Mouse (Mus musculus) limb, embryonic 12.5 days (tissue): ENCODE measurements at regions not wholly inside any gene's neighbourhood (a gene's known extent, or its start where the extent isn't known, plus 50 kb on each side); places are given as distances from the start of the nearest gene placed in this dataset.
A peak's percentile ranks its signal among the peaks of the same experiment; 100 is the strongest.

Experiments
- ATAC-seq: fragments of 200-750 bp; cut with Nextera tagmentation; 2 replicates; pipeline ENCODE4 v1.8.0; 2017; ENCODE audit warnings: low read depth, moderate TSS enrichment; ENCODE audit not compliant: insufficient number of reproducible peaks, insufficient read depth, low FRiP score, low TSS enrichment
- H3K27ac ChIP-seq: fragments of 300-500 bp; sonication (generic); 2 replicates; pipeline ENCODE4 v1.5.1; 2016; ENCODE audit warnings: mild to moderate bottlenecking, moderate library complexity
- H3K27me3 ChIP-seq: fragments of 300-500 bp; sonication (generic); 2 replicates; pipeline ENCODE4 v1.6.1; 2016; ENCODE audit warnings: mild to moderate bottlenecking, moderate library complexity
- H3K36me3 ChIP-seq: fragments of 300-500 bp; sonication (generic); 2 replicates; pipeline ENCODE4 v1.6.1; 2016; ENCODE audit warnings: mild to moderate bottlenecking, moderate library complexity
- H3K4me1 ChIP-seq: fragments of 300-500 bp; sonication (generic); replicated peaks from 2 replicates; pipeline ENCODE4 v1.6.1; 2016
- H3K4me2 ChIP-seq: fragments of 300-500 bp; sonication (generic); 2 replicates; pipeline ENCODE4 v1.6.1; 2016; ENCODE audit warnings: mild to moderate bottlenecking, moderate library complexity
- H3K4me3 ChIP-seq: fragments of 300-500 bp; sonication (generic); replicated peaks from 2 replicates; pipeline ENCODE4 v1.5.1; 2016; ENCODE audit warnings: mild to moderate bottlenecking
- H3K9ac ChIP-seq: fragments of 300-500 bp; sonication (generic); replicated peaks from 2 replicates; pipeline ENCODE4 v1.6.1; 2016; ENCODE audit warnings: mild to moderate bottlenecking, moderate library complexity
- H3K9me3 ChIP-seq: fragments of 300-500 bp; sonication (generic); 2 replicates; pipeline ENCODE4 v1.6.1; 2016; ENCODE audit warnings: mild to moderate bottlenecking, moderate library complexity
- WGBS: fragments of 180-500 bp; shearing (Covaris S2); methylation state at CpG from one replicate; pipeline ENCODE4 v1.1.7; 2016; 5-methylcytosine and 5-hydroxymethylcytosine counted together

GRCm38 (mm10) chr10:96502090-96502728 is 114.6 kb upstream of the Btg1 start:
- H3K9me3 ChIP-seq, result no peaks in the 10 kb centered on the region
- WGBS, result 80% methylated on average over 4 of the region's 4 CpGs
- H3K27ac ChIP-seq, result no peak overlapping the region
- no peak overlapping the region for H3K9ac ChIP-seq
- H3K27me3 ChIP-seq, result no peaks in the 10 kb centered on the region
- H3K4me2 ChIP-seq, result no peak overlapping the region
- no peaks in the 10 kb centered on the region for H3K4me1 ChIP-seq
- no peaks in the 10 kb centered on the region for H3K36me3 ChIP-seq
- no peak overlapping the region for H3K4me3 ChIP-seq
- ATAC-seq, result no peak

GRCm38 (mm10) chr10:96502736-96503135 is 114.1 kb upstream of the Btg1 start:
- 72% methylated on average over 6 of the region's 6 CpGs for WGBS
- ATAC-seq, result no peak
- no peak overlapping the region for H3K4me2 ChIP-seq
- no peak overlapping the region for H3K27ac ChIP-seq
- no peak overlapping the region for H3K9ac ChIP-seq
- H3K4me1 ChIP-seq, result no peaks in the 10 kb centered on the region
- H3K36me3 ChIP-seq, result no peaks in the 10 kb centered on the region
- no peaks in the 10 kb centered on the region for H3K27me3 ChIP-seq
- no peaks in the 10 kb centered on the region for H3K9me3 ChIP-seq
- no peak overlapping the region for H3K4me3 ChIP-seq

GRCm38 (mm10) chr10:96504340-96504739 is 112.5 kb upstream of the Btg1 start:
- 86% methylated on average over 8 of the region's 8 CpGs for WGBS

GRCm38 (mm10) chr10:96515164-96515922 is 101.5 kb upstream of the Btg1 start:
- Histone ChIP-seq H3K4me2 (no peak overlapping the region), H3K9me3 (no peaks in the 10 kb centered on the region), H3K27me3 (no peaks in the 10 kb centered on the region), H3K9ac (no peak overlapping the region), H3K36me3 (no peaks in the 10 kb centered on the region), H3K27ac (no peak overlapping the region), H3K4me1 (no peaks in the 10 kb centered on the region), H3K4me3 (no peak overlapping the region)
- WGBS, result 68% methylated on average over 10 of the region's 10 CpGs
- no peak for ATAC-seq

More at GRCm38 (mm10) chr10:96504340-96504739, 112.5 kb upstream of the Btg1 start:
- ATAC-seq, result no peak
- Histone ChIP-seq H3K9ac (no peak overlapping the region), H3K27ac (no peak overlapping the region), H3K27me3 (no peaks in the 10 kb centered on the region), H3K36me3 (no peaks in the 10 kb centered on the region), H3K9me3 (no peaks in the 10 kb centered on the region), H3K4me1 (no peaks in the 10 kb centered on the region), H3K4me3 (no peak overlapping the region), H3K4me2 (no peak overlapping the region)

GRCm38 (mm10) chr10:96515923-96516258 is 100.9 kb upstream of the Btg1 start:
- Histone ChIP-seq H3K9ac (no peak overlapping the region), H3K4me3 (no peak overlapping the region), H3K4me1 (no peaks in the 10 kb centered on the region), H3K4me2 (no peak overlapping the region), H3K27ac (no peak overlapping the region), H3K9me3 (no peaks in the 10 kb centered on the region), H3K36me3 (no peaks in the 10 kb centered on the region), H3K27me3 (no peaks in the 10 kb centered on the region)
- 85% methylated on average over 2 of the region's 2 CpGs for WGBS
- ATAC-seq, result no peak

- Histone ChIP-seq H3K27ac (no peak overlapping the region), H3K27me3 (no peaks in the 10 kb centered on the region), H3K9me3 (0 out of 2 replicates have a peak, but pooled peaks cover 6% of the 10 kb centered on the region), H3K9ac (no peak overlapping the region), H3K4me3 (no peak overlapping the region), H3K36me3 (no peaks in the 10 kb centered on the region), H3K4me1 (peaks cover 7% of the 10 kb centered on the region; the same call in 1 of the 2 replicates), H3K4me2 (no peak overlapping the region)
- 46% methylated on average over 3 of the region's 3 CpGs for WGBS
- no peak for ATAC-seq
Measured at GRCm38 (mm10) chr10:96519411-96519810, 97.4 kb upstream of the Btg1 start.

GRCm38 (mm10) chr10:96520995-96521760 is 95.6 kb upstream of the Btg1 start:
- no peak overlapping the region for H3K4me2 ChIP-seq
- no peak overlapping the region for H3K4me3 ChIP-seq
- H3K9ac ChIP-seq, result no peak overlapping the region
- 76% methylated on average over 8 of the region's 8 CpGs for WGBS
- H3K4me1 ChIP-seq, result peaks cover 10% of the 10 kb centered on the region; the same call in 1 of the 2 replicates
- H3K9me3 ChIP-seq, result 0 out of 2 replicates have a peak, but pooled peaks cover 6% of the 10 kb centered on the region
- ATAC-seq, result 0 out of 2 replicates have a peak, but pooled peaks have one; percentile 59
- no peaks in the 10 kb centered on the region for H3K36me3 ChIP-seq
- no peaks in the 10 kb centered on the region for H3K27me3 ChIP-seq
- no peak overlapping the region for H3K27ac ChIP-seq

- ATAC-seq, result no peak
Measured at GRCm38 (mm10) chr10:96523967-96524801, 92.6 kb upstream of the Btg1 start.

GRCm38 (mm10) chr10:96527864-96528263 is 88.9 kb upstream of the Btg1 start:
- no peaks in the 10 kb centered on the region for H3K27me3 ChIP-seq
- 90% methylated on average over 3 of the region's 3 CpGs for WGBS
- no peak for ATAC-seq
- no peak overlapping the region for H3K4me2 ChIP-seq
- H3K36me3 ChIP-seq, result no peaks in the 10 kb centered on the region
- no peak overlapping the region for H3K9ac ChIP-seq
- H3K4me1 ChIP-seq, result peaks cover 10% of the 10 kb centered on the region; the same call in 1 of the 2 replicates
- H3K4me3 ChIP-seq, result no peak overlapping the region
- H3K9me3 ChIP-seq, result 0 out of 2 replicates have a peak, but pooled peaks cover under 1% of the 10 kb centered on the region
- no peak overlapping the region for H3K27ac ChIP-seq

More at GRCm38 (mm10) chr10:96523967-96524801, 92.6 kb upstream of the Btg1 start:
- no peak overlapping the region for H3K9ac ChIP-seq
- H3K4me2 ChIP-seq, result no peak overlapping the region; the same call in 1 of the 2 replicates
- H3K9me3 ChIP-seq, result 0 out of 2 replicates have a peak, but pooled peaks cover 6% of the 10 kb centered on the region
- H3K27ac ChIP-seq, result no peak overlapping the region
- WGBS, result 31% methylated on average over 20 of the region's 20 CpGs
- H3K36me3 ChIP-seq, result no peaks in the 10 kb centered on the region
- no peaks in the 10 kb centered on the region for H3K27me3 ChIP-seq
- H3K4me1 ChIP-seq, result peaks cover 10% of the 10 kb centered on the region; the same call in 1 of the 2 replicates
- no peak overlapping the region for H3K4me3 ChIP-seq

- Histone ChIP-seq H3K9me3 (no peaks in the 10 kb centered on the region), H3K4me2 (no peak overlapping the region), H3K27ac (no peak overlapping the region), H3K9ac (no peak overlapping the region), H3K27me3 (no peaks in the 10 kb centered on the region), H3K4me3 (no peak overlapping the region), H3K36me3 (no peaks in the 10 kb centered on the region), H3K4me1 (no peaks in the 10 kb centered on the region)
- ATAC-seq, result no peak
- 90% methylated on average over 7 of the region's 7 CpGs for WGBS
Measured at GRCm38 (mm10) chr10:96534547-96535124, 82.2 kb upstream of the Btg1 start.
